Mouse (Mus musculus) lung, postnatal 0 days (tissue): ENCODE data around the gene Ushbp1. TPM values are rescaled to one million over a fixed set of nuclear protein-coding genes. Genes with fewer than 3 reads are reported as not detected.
A peak's percentile ranks its signal among the peaks of the same experiment; 100 is the strongest.

Experiments
- ATAC-seq: fragments of 200-750 bp; cut with Nextera tagmentation; 2 replicates; pipeline ENCODE4 v1.8.0; 2017; ENCODE audit warnings: moderate library complexity
- DNase-seq: peaks from one replicate; pipeline ENCODE4 v3.0.0-alpha.2; 2016; ENCODE audit warnings: low spot score
- H3K27ac ChIP-seq: fragments of 300-500 bp; sonication (generic); 2 replicates; pipeline ENCODE4 v1.5.1; 2014; ENCODE audit warnings: antibody characterized with exemption, mild to moderate bottlenecking, low read length, mixed read lengths
- H3K27me3 ChIP-seq: fragments of 300-500 bp; sonication (generic); replicated peaks from 2 replicates; pipeline ENCODE4 v1.6.1; 2014; ENCODE audit warnings: low read length, mixed read lengths; ENCODE audit not compliant: insufficient read depth
- H3K36me3 ChIP-seq: fragments of 300-500 bp; sonication (generic); 2 replicates; pipeline ENCODE4 v1.6.1; 2014; ENCODE audit warnings: low read length, mixed read lengths; ENCODE audit not compliant: insufficient read depth
- H3K4me1 ChIP-seq: fragments of 300-500 bp; sonication (generic); 2 replicates; pipeline ENCODE4 v1.6.1; 2014; ENCODE audit warnings: antibody characterized with exemption, low read depth, low read length, mixed read lengths; ENCODE audit not compliant: insufficient read depth
- H3K4me2 ChIP-seq: fragments of 300-500 bp; sonication (generic); replicated peaks from 2 replicates; pipeline ENCODE4 v1.6.1; 2014; ENCODE audit warnings: low read depth, mild to moderate bottlenecking, low read length, moderate library complexity, mixed read lengths
- H3K4me3 ChIP-seq: fragments of 300-500 bp; sonication (generic); 2 replicates; pipeline ENCODE4 v1.5.1; 2014; ENCODE audit warnings: low read depth, low read length
- H3K9ac ChIP-seq: fragments of 300-500 bp; sonication (generic); replicated peaks from 2 replicates; pipeline ENCODE4 v1.6.1; 2014; ENCODE audit warnings: low read depth, mild to moderate bottlenecking
- H3K9me3 ChIP-seq: fragments of 300-500 bp; sonication (generic); 2 replicates; pipeline ENCODE4 v1.6.1; 2016; ENCODE audit warnings: low read length, mixed read lengths
- CTCF ChIP-seq: IDR thresholded peaks from 2 replicates; pipeline ENCODE4 v1.5.1; 2016; ENCODE audit warnings: antibody characterized with exemption, mild to moderate bottlenecking
- EP300 ChIP-seq: IDR thresholded peaks from 2 replicates; pipeline ENCODE4 v1.6.1; 2016; ENCODE audit warnings: antibody characterized with exemption, mild to moderate bottlenecking, control low read depth
- WGBS: fragments of 180-500 bp; shearing (Covaris S2); extraction: QIAGEN DNeasy Blood & Tissue Kit; methylation state at CpG from one replicate; pipeline ENCODE4 v1.1.7; 2014; 5-methylcytosine and 5-hydroxymethylcytosine counted together
- polyA plus RNA-seq: library from polyadenylated mRNA; unstranded; fragments of >200 nt; fragmentation: Nextera tagmentation; extraction: Ambion mirVana; gene quantifications from 2 replicates; pipeline ENCODE4 v1.2.1, GENCODE M21; 2015

Gene Ushbp1
- polyA plus RNA-seq, 1 experiment from 2014 or later, result 29.5 TPM

DNA sequence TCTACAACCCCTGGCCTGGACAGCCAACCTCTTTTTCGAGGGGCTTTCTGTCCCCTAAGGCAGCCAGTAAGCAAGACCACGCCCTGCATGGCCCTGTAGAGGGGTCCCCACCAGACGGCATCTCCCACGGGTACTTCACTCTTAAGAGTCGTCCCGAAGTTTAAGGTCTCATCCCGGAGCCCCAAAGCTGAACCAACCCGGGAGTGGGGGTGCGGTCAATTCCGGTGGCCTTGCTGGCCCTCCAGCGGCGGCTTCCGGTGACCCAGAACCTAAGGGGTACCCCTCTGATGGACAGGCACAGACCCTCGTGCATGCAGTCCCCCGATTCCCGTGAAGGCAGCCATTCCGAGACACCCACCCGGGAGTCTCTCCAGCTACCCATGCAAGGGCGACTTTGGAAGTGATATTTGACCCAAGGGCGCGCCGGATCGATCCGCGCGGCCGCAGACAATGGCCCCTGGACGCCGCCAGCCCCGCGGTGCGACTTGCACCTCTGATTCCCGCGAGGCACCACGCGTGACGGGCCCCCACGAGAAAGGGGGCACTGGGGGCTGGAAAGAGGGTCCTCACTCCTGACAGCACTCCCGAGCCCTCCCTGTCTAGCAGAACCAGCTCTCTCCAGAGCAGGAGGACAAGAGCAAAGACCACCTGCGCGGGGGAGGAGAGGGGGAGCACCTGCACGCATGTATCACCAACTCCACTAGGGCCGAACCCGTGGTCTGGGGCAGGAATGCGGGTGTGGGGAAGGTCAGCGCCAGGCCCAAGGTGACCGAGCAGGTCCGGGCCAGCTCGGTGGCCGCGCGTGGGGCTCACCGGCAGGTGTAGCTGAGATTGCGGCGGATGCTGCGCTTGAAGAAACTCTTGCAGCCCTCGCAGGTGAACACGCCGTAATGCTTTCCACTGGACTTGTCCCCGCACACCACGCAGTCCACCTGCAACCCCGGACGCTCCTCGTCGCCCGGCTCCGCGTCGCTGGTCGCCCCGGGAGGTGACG is 15.1 kb downstream of the Ushbp1 start:
- Histone ChIP-seq H3K36me3 (peaks cover 3% of the 10 kb centered on the region; the same call in 1 of the 2 replicates), H3K4me1 (peaks cover 37% of the 10 kb centered on the region), H3K27me3 (no peaks in the 10 kb centered on the region), H3K9me3 (no peaks in the 10 kb centered on the region), H3K27ac (peak overlapping the region; percentile 94), H3K4me2 (peak overlapping the region; percentile 99), H3K4me3 (peak overlapping the region; percentile 93), H3K9ac (peak overlapping the region; percentile 84)
- TF ChIP-seq EP300 (no peak), CTCF (no peak)
- DNase-seq (no peak), ATAC-seq (no peak)
- under 1% methylated on average over 68 of the region's 72 CpGs for WGBS

DNA sequence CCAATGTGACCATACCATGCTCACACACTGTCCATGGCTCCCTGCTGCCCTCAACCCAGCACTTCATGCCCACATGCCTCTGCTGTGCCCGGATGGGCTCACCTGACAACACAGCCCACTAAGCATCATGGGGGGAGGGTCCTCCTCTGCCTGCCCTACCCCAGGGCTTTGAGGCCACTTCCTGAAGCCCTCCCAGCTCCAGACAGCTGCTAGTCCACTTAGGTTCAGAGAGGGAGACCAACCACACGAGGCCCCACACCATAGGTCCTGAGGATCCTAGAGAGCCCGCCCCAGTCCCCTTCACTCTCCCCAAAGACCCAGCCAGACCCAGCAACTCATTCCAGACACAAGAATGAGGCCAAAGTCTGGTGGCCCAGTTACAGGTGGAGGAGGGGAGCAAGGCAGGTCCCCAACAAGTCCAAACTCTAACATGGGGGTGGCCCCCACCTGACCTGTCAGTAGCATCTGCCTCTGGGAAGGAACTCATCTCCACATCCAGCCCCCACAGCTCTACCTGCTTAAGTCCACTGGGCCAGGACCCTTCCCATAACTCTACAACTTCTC is 16.0 kb downstream of the Ushbp1 start:
- TF ChIP-seq EP300, result no peak
- no peak for TF ChIP-seq CTCF
- H3K9ac ChIP-seq, result peak overlapping the region; percentile 84
- H3K4me1 ChIP-seq, result peaks cover 37% of the 10 kb centered on the region
- H3K4me2 ChIP-seq, result peak overlapping the region; percentile 99
- no peaks in the 10 kb centered on the region for H3K9me3 ChIP-seq
- H3K36me3 ChIP-seq, result peaks cover 4% of the 10 kb centered on the region; the same call in 1 of the 2 replicates
- peak overlapping the region; percentile 51; the same call in 1 of the 2 replicates for H3K27ac ChIP-seq
- ATAC-seq (no peak), DNase-seq (no peak)
- no peaks in the 10 kb centered on the region for H3K27me3 ChIP-seq
- 52% methylated on average over 3 of the region's 3 CpGs for WGBS
- H3K4me3 ChIP-seq, result peak overlapping the region; percentile 93

GRCm38 (mm10) chr8:71379008-71379407 is 16.6 kb downstream of the Ushbp1 start:
- Histone ChIP-seq H3K9me3 (no peaks in the 10 kb centered on the region), H3K27me3 (no peaks in the 10 kb centered on the region), H3K4me1 (peaks cover 37% of the 10 kb centered on the region), H3K9ac (no peak overlapping the region), H3K4me3 (0 out of 2 replicates have a peak overlapping the region, but pooled peaks have one; percentile 93), H3K27ac (no peak overlapping the region), H3K36me3 (peaks cover 10% of the 10 kb centered on the region; the same call in 1 of the 2 replicates), H3K4me2 (peak overlapping the region; percentile 99)
- WGBS, result 79% methylated on average over 4 of the region's 4 CpGs
- no peak for TF ChIP-seq CTCF
- TF ChIP-seq EP300, result no peak
- DNase-seq, result no peak
- no peak for ATAC-seq

- WGBS, result 54% methylated on average over 8 of the region's 8 CpGs
- H3K9ac ChIP-seq, result no peak overlapping the region
- 0 out of 2 replicates have a peak overlapping the region, but pooled peaks have one; percentile 28 for H3K27ac ChIP-seq
- DNase-seq, result no peak
- H3K27me3 ChIP-seq, result no peaks in the 10 kb centered on the region
- TF ChIP-seq EP300 (no peak), CTCF (no peak)
- ATAC-seq, result no peak
- no peak overlapping the region for H3K4me3 ChIP-seq
- H3K36me3 ChIP-seq, result peaks cover 23% of the 10 kb centered on the region; the same call in 1 of the 2 replicates
- peaks cover 23% of the 10 kb centered on the region; the same call in 1 of the 2 replicates for H3K4me1 ChIP-seq
- H3K9me3 ChIP-seq, result no peaks in the 10 kb centered on the region
- no peak overlapping the region for H3K4me2 ChIP-seq
Observed at GRCm38 (mm10) chr8:71376423-71377030, 19.1 kb downstream of the Ushbp1 start.

DNA sequence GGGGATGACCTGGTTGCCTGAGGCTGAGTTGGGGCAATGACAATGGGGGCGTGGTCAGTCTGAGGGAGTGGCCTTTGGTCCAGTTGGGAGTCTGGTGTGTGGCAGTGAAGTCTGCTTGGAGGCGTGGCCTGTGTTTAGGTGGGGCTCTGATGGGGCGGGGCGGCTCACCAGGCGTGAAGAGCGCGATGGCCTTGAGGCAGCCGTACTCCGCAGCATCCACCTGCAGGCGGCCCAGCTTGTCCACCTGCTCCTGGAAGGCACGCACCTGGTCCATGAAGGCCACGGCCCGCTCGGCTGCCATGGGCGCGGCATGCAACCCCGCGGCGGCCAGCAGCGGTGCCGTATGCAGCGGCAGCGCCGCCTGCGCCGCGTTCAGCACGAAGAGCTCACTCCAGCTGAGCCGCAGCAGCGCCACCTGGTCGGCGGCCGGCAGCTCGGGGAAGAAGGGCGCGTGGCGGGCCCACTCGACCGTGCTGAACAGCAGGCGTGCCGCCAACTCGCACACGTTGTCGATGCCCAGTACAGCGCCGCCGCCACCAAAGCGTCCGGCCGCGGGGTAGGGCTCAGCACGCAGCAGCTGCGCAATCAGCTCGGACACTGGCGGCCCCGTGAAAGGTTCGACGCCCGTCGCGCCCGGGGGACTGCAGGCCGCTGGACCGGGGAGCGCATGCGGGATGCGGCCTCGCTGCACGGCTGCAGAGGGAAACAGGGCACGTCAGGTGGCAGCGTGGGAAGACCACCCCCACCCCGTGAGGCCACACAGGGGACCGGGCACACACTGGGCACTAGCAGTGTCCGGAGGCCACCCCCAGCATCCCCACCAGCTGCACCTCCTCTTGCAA is 19.8 kb downstream of the Ushbp1 start:
- Histone ChIP-seq H3K9ac (no peak overlapping the region), H3K36me3 (peaks cover 23% of the 10 kb centered on the region; the same call in 1 of the 2 replicates), H3K4me1 (peaks cover 23% of the 10 kb centered on the region; the same call in 1 of the 2 replicates), H3K27ac (peak overlapping the region; percentile 28), H3K9me3 (no peaks in the 10 kb centered on the region), H3K4me2 (peak overlapping the region; percentile 42), H3K27me3 (no peaks in the 10 kb centered on the region), H3K4me3 (no peak overlapping the region)
- TF ChIP-seq EP300 (no peak), CTCF (peak; percentile 64)
- ATAC-seq (peak; percentile 17), DNase-seq (peak; percentile 83)
- WGBS, result 26% methylated on average over 72 of the region's 74 CpGs
